Mouse (Mus musculus) neural tube, embryonic 11.5 days (tissue): ENCODE results near the gene Bin2. TPM values are rescaled to one million over a fixed set of nuclear protein-coding genes. Genes with fewer than 3 reads are reported as not detected.

ENCODE experiments used
- ATAC-seq: fragments of 200-750 bp; cut with Nextera tagmentation; 2 replicates; pipeline ENCODE4 v1.8.0; 2017; ENCODE audit warnings: moderate number of reproducible peaks, mild to moderate bottlenecking, moderate TSS enrichment, moderate library complexity; ENCODE audit not compliant: insufficient read depth, low FRiP score, low TSS enrichment
- DNase-seq: peaks from one replicate; pipeline ENCODE4 v3.0.0-alpha.2; 2015; ENCODE audit warnings: low spot score
- H3K27ac ChIP-seq: fragments of 300-500 bp; sonication (generic); 2 replicates; pipeline ENCODE4 v1.5.1; 2014; ENCODE audit warnings: low read depth, mild to moderate bottlenecking, low read length
- H3K27me3 ChIP-seq: fragments of 300-500 bp; sonication (generic); 2 replicates; pipeline ENCODE4 v1.6.1; 2014; ENCODE audit warnings: mild to moderate bottlenecking, low read length, mixed read lengths; ENCODE audit not compliant: control insufficient read depth, insufficient read depth
- H3K36me3 ChIP-seq: fragments of 300-500 bp; sonication (generic); 2 replicates; pipeline ENCODE4 v1.6.1; 2014; ENCODE audit warnings: mild to moderate bottlenecking, low read length, moderate library complexity, mixed read lengths; ENCODE audit not compliant: control insufficient read depth, insufficient read depth
- H3K4me1 ChIP-seq: fragments of 300-500 bp; sonication (generic); 2 replicates; pipeline ENCODE4 v1.6.1; 2014; ENCODE audit warnings: low read length, mixed read lengths; ENCODE audit not compliant: control insufficient read depth, insufficient read depth
- H3K4me2 ChIP-seq: fragments of 300-500 bp; sonication (generic); 2 replicates; pipeline ENCODE4 v1.6.1; 2014; ENCODE audit warnings: low read depth, mild to moderate bottlenecking, moderate library complexity
- H3K4me3 ChIP-seq: fragments of 300-500 bp; sonication (generic); 2 replicates; pipeline ENCODE4 v1.5.1; 2014; ENCODE audit warnings: low read depth, low read length
- H3K9ac ChIP-seq: fragments of 300-500 bp; sonication (generic); 2 replicates; pipeline ENCODE4 v1.6.1; 2014; ENCODE audit warnings: mild to moderate bottlenecking, low read length
- H3K9me3 ChIP-seq: fragments of 300-500 bp; sonication (generic); 2 replicates; pipeline ENCODE4 v1.6.1; 2016; ENCODE audit warnings: low read length; ENCODE audit not compliant: control insufficient read depth
- WGBS: fragments of 180-500 bp; shearing (Covaris S2); extraction: QIAGEN DNeasy Blood & Tissue Kit; methylation state at CpG from one replicate; pipeline ENCODE4 v1.1.7; 2014; 5-methylcytosine and 5-hydroxymethylcytosine counted together
- polyA plus RNA-seq: library from polyadenylated mRNA; unstranded; fragments of >200 nt; fragmentation: Nextera tagmentation; extraction: Ambion mirVana; gene quantifications from 2 replicates; pipeline ENCODE4 v1.2.1, GENCODE M21; 2014

Gene Bin2
- polyA plus RNA-seq, 1 experiment from 2014 or later = 3.6 TPM

- no peak overlapping the region for H3K27ac ChIP-seq
- ATAC-seq = no peak
- H3K27me3 ChIP-seq = peaks cover 44% of the 10 kb centered on the region
- no peak for DNase-seq
- peak overlapping the region; percentile 1; the same call in 1 of the 2 replicates for H3K9ac ChIP-seq
- H3K4me3 ChIP-seq = peak overlapping the region; percentile 44
- peaks cover 11% of the 10 kb centered on the region for H3K4me1 ChIP-seq
- H3K9me3 ChIP-seq = no peaks in the 10 kb centered on the region
- 2% methylated on average over 38 of the region's 38 CpGs for WGBS
- peak overlapping the region; percentile 77 for H3K4me2 ChIP-seq
- no peaks in the 10 kb centered on the region for H3K36me3 ChIP-seq
Measured at GRCm38 (mm10) chr15:100635851-100636645, 33.3 kb downstream of the Bin2 start.

DNA sequence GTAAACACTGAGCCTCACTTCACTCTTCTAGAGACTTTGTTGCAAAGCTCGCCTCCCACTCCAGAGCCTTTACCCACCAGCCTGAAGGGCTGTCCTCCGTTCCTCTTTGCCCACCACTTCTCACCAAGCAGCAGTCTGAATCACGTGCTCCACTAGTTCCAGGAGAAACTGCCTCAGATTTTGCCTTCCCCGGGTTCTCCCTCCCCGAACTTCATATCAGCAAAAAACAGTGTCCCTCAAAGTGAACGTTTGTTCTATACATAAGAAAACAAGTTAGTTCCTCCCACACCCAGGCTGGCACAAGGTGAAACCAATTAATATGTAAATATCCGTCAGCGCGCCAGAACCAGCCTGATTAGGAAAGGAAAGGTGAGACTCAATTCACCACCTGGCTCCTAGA, 34.1 kb downstream of the Bin2 start:
- Histone ChIP-seq H3K4me3 (no peak overlapping the region), H3K4me2 (no peak overlapping the region), H3K27ac (no peak overlapping the region), H3K9ac (no peak overlapping the region), H3K4me1 (peaks cover 11% of the 10 kb centered on the region), H3K9me3 (no peaks in the 10 kb centered on the region), H3K27me3 (peaks cover 44% of the 10 kb centered on the region), H3K36me3 (no peaks in the 10 kb centered on the region)
- DNase-seq = no peak
- ATAC-seq = no peak
- 9% methylated on average over 9 of the region's 9 CpGs for WGBS

DNA sequence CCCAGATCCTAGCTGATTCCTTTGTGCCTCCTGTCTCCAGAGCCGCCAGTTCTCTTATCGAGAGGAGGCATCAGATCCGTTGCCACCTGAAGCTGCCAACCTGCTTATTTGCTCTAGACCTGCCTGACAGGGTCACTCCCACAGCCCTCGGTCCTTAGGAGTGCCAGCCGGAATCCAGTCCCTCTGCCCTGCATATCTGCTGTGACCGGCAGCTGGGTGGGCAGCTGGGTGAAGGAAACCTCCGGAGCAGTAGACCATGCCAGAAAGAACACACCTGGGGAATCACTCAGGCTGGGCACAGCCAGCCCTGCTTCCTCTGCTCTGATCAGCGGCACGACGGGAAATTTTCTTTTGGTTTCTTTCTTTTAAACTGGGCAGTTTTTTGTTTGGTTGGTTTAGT, 36.0 kb downstream of the Bin2 start:
- H3K4me2 ChIP-seq = no peak overlapping the region
- DNase-seq (no peak), ATAC-seq (no peak)
- H3K4me1 ChIP-seq = peaks cover 11% of the 10 kb centered on the region
- H3K9ac ChIP-seq = no peak overlapping the region
- WGBS = 86% methylated on average over 10 of the region's 10 CpGs
- peaks cover 40% of the 10 kb centered on the region for H3K27me3 ChIP-seq
- H3K36me3 ChIP-seq = no peaks in the 10 kb centered on the region
- H3K9me3 ChIP-seq = no peaks in the 10 kb centered on the region
- no peak overlapping the region for H3K4me3 ChIP-seq
- no peak overlapping the region for H3K27ac ChIP-seq

DNA sequence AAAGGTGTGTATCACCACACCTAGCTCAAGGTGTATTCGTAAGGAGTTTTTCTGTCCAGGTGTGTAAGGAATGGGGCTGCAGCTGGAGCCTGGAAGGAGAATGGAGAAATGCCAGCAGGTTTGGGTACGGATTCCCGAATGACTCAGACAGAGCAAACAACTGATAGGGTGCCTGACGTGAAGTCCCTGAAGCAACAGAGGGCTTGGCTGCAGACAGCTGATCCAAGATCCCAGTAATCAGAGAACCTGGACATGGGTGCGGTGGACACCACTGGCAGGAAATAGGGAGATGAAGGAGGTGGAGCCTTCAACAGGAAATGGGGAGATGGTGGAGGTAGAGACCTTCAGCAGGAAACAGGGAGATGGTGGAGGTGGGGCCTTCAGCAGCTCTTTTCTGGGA, 37.0 kb downstream of the Bin2 start:
- H3K4me2 ChIP-seq = no peak overlapping the region
- ATAC-seq = no peak
- H3K4me1 ChIP-seq = peaks cover 11% of the 10 kb centered on the region
- WGBS = 94% methylated on average over 5 of the region's 5 CpGs
- no peak overlapping the region for H3K27ac ChIP-seq
- H3K9me3 ChIP-seq = no peaks in the 10 kb centered on the region
- no peak overlapping the region for H3K4me3 ChIP-seq
- H3K36me3 ChIP-seq = no peaks in the 10 kb centered on the region; the same call in 1 of the 2 replicates
- no peak for DNase-seq
- peaks cover 32% of the 10 kb centered on the region for H3K27me3 ChIP-seq
- no peak overlapping the region for H3K9ac ChIP-seq

DNA sequence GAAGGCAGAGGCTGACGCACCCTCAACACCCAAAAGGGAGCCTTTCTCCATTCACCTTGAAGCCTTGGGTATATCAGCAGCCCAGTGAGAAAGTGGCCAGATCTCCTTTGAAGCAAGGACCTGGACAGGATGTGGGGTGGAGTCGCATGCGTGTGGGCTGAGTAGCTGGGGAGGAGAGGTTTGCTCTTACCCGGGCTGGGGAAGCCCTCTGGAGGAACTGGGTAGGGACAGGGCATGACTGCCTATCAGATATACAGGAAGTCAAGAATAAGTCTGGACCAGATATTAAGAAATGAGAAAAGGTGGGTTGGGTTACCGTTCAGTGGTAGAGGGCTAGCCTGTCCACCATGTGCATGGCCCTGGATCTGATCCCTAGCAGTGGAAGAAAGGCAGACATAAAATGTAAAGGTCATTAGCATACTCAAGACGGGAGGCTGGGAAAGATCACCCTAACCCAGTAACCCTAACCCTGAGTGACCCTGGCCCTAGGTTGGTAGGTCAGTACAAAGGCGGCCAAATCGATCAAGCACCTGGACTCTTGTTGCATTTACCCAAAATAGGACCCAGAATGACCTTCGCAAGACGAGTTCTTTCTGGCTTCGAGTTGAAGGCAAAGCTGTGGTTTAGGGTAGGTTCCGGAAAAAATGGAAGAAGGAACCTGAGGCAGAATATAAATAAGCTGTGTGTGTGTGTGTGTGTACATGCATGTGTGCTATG, 37.7 kb downstream of the Bin2 start:
- Histone ChIP-seq H3K9ac (no peak overlapping the region), H3K27ac (no peak overlapping the region), H3K9me3 (no peaks in the 10 kb centered on the region), H3K36me3 (no peaks in the 10 kb centered on the region; the same call in 1 of the 2 replicates), H3K4me2 (no peak overlapping the region), H3K4me3 (no peak overlapping the region), H3K27me3 (peaks cover 24% of the 10 kb centered on the region), H3K4me1 (peaks cover 5% of the 10 kb centered on the region; the same call in 1 of the 2 replicates)
- 84% methylated on average over 12 of the region's 12 CpGs for WGBS
- ATAC-seq (no peak), DNase-seq (no peak)

GRCm38 (mm10) chr15:100630126-100630525, 39.2 kb downstream of the Bin2 start:
- H3K4me2 ChIP-seq = no peak overlapping the region
- no peak overlapping the region for H3K4me3 ChIP-seq
- no peaks in the 10 kb centered on the region for H3K9me3 ChIP-seq
- no peaks in the 10 kb centered on the region; the same call in 1 of the 2 replicates for H3K36me3 ChIP-seq
- H3K9ac ChIP-seq = no peak overlapping the region
- H3K27me3 ChIP-seq = peaks cover 10% of the 10 kb centered on the region
- DNase-seq (no peak), ATAC-seq (no peak)
- 72% methylated on average over 3 of the region's 3 CpGs for WGBS
- H3K27ac ChIP-seq = no peak overlapping the region
- H3K4me1 ChIP-seq = no peaks in the 10 kb centered on the region

DNA sequence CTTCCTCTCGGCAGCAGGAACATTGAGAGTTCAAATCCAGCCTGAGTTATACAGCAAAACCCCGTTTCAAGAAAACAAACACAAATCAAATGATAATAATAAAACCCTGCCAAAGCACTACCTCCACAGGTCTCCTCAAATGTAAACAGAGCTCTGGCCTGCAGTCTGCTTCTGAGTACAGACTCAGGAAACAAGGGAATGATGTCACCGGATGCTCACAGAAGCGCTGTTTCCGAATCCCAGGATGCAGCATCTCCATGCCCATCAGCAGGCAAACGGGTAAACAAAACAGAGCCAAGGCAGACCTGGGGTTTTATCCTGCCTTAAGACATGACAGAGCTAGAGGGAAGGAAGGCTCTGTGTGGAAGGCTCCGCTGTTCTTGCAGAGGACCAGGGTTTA, 40.6 kb downstream of the Bin2 start:
- Histone ChIP-seq H3K4me1 (no peaks in the 10 kb centered on the region), H3K27ac (no peak overlapping the region), H3K4me3 (no peak overlapping the region), H3K9me3 (no peaks in the 10 kb centered on the region), H3K4me2 (no peak overlapping the region), H3K27me3 (no peaks in the 10 kb centered on the region), H3K36me3 (no peaks in the 10 kb centered on the region; the same call in 1 of the 2 replicates), H3K9ac (no peak overlapping the region)
- WGBS = 54% methylated on average over 7 of the region's 7 CpGs
- DNase-seq (no peak), ATAC-seq (no peak)

- 6% methylated on average over 11 of the region's 11 CpGs for WGBS
- Histone ChIP-seq H3K4me3 (no peak overlapping the region), H3K36me3 (no peaks in the 10 kb centered on the region; the same call in 1 of the 2 replicates), H3K4me2 (no peak overlapping the region), H3K4me1 (no peaks in the 10 kb centered on the region), H3K9ac (no peak overlapping the region), H3K9me3 (no peaks in the 10 kb centered on the region), H3K27me3 (no peaks in the 10 kb centered on the region), H3K27ac (0 out of 2 replicates have a peak overlapping the region, but pooled peaks have one; percentile 14)
- no peak for ATAC-seq
- no peak for DNase-seq
Measured at GRCm38 (mm10) chr15:100627774-100628370, 41.5 kb downstream of the Bin2 start.
